ENCODE assay signal across 8 mouse cellular contexts in the genomic region with DNA sequence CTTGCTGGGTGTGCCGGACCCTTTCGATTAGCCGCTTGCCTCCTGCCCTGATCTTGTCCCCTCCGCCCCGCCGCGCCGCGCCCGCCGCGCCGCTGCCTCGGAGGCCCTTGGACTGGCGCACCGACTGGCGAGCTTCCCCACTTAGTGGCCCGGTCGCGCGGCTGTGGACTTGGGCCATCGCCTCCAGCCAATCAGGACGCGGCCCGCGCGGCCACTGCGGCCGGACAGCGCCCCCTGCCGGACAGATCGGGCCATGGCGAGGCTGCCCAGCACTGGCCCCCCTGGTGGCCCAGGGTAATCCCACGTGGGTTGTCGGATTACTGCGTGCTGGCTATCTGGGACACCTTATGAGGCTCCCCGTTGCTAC. TPM values are rescaled to one million over a fixed set of nuclear protein-coding genes. Genes with fewer than 3 reads are reported as not detected.
DNase-seq lines count a peak whose midpoint lies in the region; ATAC-seq and TF ChIP-seq lines count a peak whose summit lies in the region.

A gene (minus strand): TSS at position 114 of the 367 bp plus-strand sequence.

- under 1% methylated on average over 35 of the region's 37 CpGs for WGBS in intestine, postnatal 0 days
- under 1% methylated on average over 36 of the region's 37 CpGs for WGBS in midbrain, embryonic 11.5 days
- WGBS in small intestine, adult 2 months = under 1% methylated on average over 37 of the region's 37 CpGs

- TF ChIP-seq CTCF in intestine, postnatal 0 days (IDR thresholded peaks at IDR 0.05; ENCODE audit: low read depth) = peak; percentile 100
- peak; percentile 79 for TF ChIP-seq CTCF in small intestine, adult 2 months (IDR thresholded peaks at IDR 0.05; ENCODE audit: extremely low read depth, insufficient read length, insufficient replicate concordance, low read depth, low read length)

- peak within 1 kb of the TSS; percentile 37 for H3K9ac ChIP-seq in intestine, postnatal 0 days (ENCODE audit: low read depth, low read length)
- H3K9ac ChIP-seq in midbrain, embryonic 11.5 days (ENCODE audit: low read length) = peak within 1 kb of the TSS; percentile 48

- peak; percentile 95 for ATAC-seq in intestine, postnatal 0 days
- peak; percentile 93 for ATAC-seq in midbrain, embryonic 11.5 days (ENCODE audit: low FRiP score)
- ATAC-seq in erythroid progenitor cell, adult 5-6 weeks (replicated peaks; ENCODE audit: low FRiP score, poor library complexity, severe bottlenecking) = no peak

- peak; percentile 99 for DNase-seq in adrenal gland, adult 18-20 months (ENCODE audit: low spot score in 2 of 2)
- peak; percentile 91 for DNase-seq in embryo, embryonic 10.5 days (ENCODE audit: low spot score)
- DNase-seq in gastrocnemius, postnatal 4 days (ENCODE audit: low spot score in 2 of 2) = peak; percentile 94 to 95
- DNase-seq in left cerebral cortex, postnatal 36 days (ENCODE audit: low spot score in 2 of 2) = peak; percentile 90 to 92
- peak; percentile 99 for DNase-seq in midbrain, embryonic 11.5 days (ENCODE audit: low spot score, missing footprints)

- peak within 1 kb of the TSS; percentile 95 for H3K4me2 ChIP-seq in intestine, postnatal 0 days (replicated peaks; ENCODE audit: low read depth)
- H3K4me2 ChIP-seq in midbrain, embryonic 11.5 days = peak within 1 kb of the TSS; percentile 97

- no peaks in the 10 kb centered on the region for H3K36me3 ChIP-seq in intestine, postnatal 0 days (ENCODE audit: control insufficient read depth, insufficient read depth)
- no peaks in the 10 kb centered on the region for H3K36me3 ChIP-seq in midbrain, embryonic 11.5 days (ENCODE audit: control insufficient read depth, insufficient read depth, low read length)
- no peaks in the 10 kb centered on the region for H3K36me3 ChIP-seq in small intestine, adult 2 months (ENCODE audit: control insufficient read depth, insufficient read depth, low read length)

- H3K4me1 ChIP-seq in intestine, postnatal 0 days (replicated peaks; ENCODE audit: control insufficient read depth, insufficient read depth, low read length) = peaks cover 3% of the 10 kb centered on the region
- peaks cover 2% of the 10 kb centered on the region; the same call in 1 of the 2 replicates for H3K4me1 ChIP-seq in midbrain, embryonic 11.5 days (ENCODE audit: control insufficient read depth, insufficient read depth, low read length)
- peaks cover 8% of the 10 kb centered on the region for H3K4me1 ChIP-seq in small intestine, adult 2 months (ENCODE audit: control insufficient read depth, insufficient read depth, insufficient read length, low read length)

- no peaks in the 10 kb centered on the region for H3K9me3 ChIP-seq in intestine, postnatal 0 days (ENCODE audit: control insufficient read depth)
- H3K9me3 ChIP-seq in midbrain, embryonic 11.5 days (ENCODE audit: control insufficient read depth, low read length) = no peaks in the 10 kb centered on the region

- peak; percentile 51 for TF ChIP-seq POLR2A in small intestine, adult 2 months (IDR thresholded peaks at IDR 0.05; ENCODE audit: low read depth, low read length)

- H3K27me3 ChIP-seq in intestine, postnatal 0 days (replicated peaks; ENCODE audit: control insufficient read depth, insufficient read depth, low read length) = peaks cover 11% of the 10 kb centered on the region
- H3K27me3 ChIP-seq in midbrain, embryonic 11.5 days (ENCODE audit: control insufficient read depth, insufficient read depth, low read length) = peaks cover 10% of the 10 kb centered on the region
- peaks cover 6% of the 10 kb centered on the region for H3K27me3 ChIP-seq in small intestine, adult 2 months (ENCODE audit: control insufficient read depth, insufficient read depth, low read length)

- peak within 1 kb of the TSS; percentile 35 for H3K27ac ChIP-seq in intestine, postnatal 0 days (ENCODE audit: low read depth, low read length)
- no peak within 1 kb of the TSS for H3K27ac ChIP-seq in midbrain, embryonic 11.5 days (ENCODE audit: low read depth, low read length)
- peak within 1 kb of the TSS; percentile 36; the same call in 1 of the 2 replicates for H3K27ac ChIP-seq in small intestine, adult 2 months (ENCODE audit: insufficient read depth, low read depth, low read length)

- intact Hi-C loops in left cerebral cortex, postnatal 36 days (cut with DNase I) = loop anchor here (1.0 to 5.0 kb wide), 2 partner anchors 47 to 87 kb away; no protein-coding TSS in a partner anchor

- peak within 1 kb of the TSS; percentile 55 for H3K4me3 ChIP-seq in intestine, postnatal 0 days (ENCODE audit: low read depth, low read length)
- H3K4me3 ChIP-seq in midbrain, embryonic 11.5 days (ENCODE audit: low read depth, low read length) = peak within 1 kb of the TSS; percentile 40
- H3K4me3 ChIP-seq in small intestine, adult 2 months (ENCODE audit: low read depth, low read length) = peak within 1 kb of the TSS; percentile 73

RNA-seq across cellular contexts. Expression of the gene that starts here (rescaled TPM):
- 10 to 100 TPM; 10.6 to 16.3 TPM for total RNA-seq in adrenal gland, adult 18-20 months (2021)
- total RNA-seq in gastrocnemius, postnatal 4 days (2021) = 10 to 100 TPM; 28.3 to 34.2 TPM
- polyA plus RNA-seq in intestine, postnatal 0 days (2015; fragmentation: Nextera tagmentation; extraction: Ambion mirVana) = 12.6 and 14.8 TPM in 2 replicates
- total RNA-seq in left cerebral cortex, postnatal 36 days (2021) = 10 to 100 TPM; 17.9 to 18.3 TPM
- 0.91 and 1.3 TPM in 2 replicates for polyA plus RNA-seq in midbrain, embryonic 11.5 days (2014; fragmentation: Nextera tagmentation; extraction: Ambion mirVana)
- polyA plus RNA-seq in small intestine, adult 2 months (2012; rRNA removed) = 15.2 and 24.8 TPM in 2 replicates
- total RNA-seq in erythroid progenitor cell, adult 5-6 weeks (2015; ENCODE audit: low replicate concordance) = 0.42 TPM in 1 of 2 replicates, not detected in the other
- not detected in 2 replicates for total RNA-seq in erythroid progenitor cell, adult 5-6 weeks (2017; ENCODE audit: low replicate concordance)

Comparison
In these comparisons a context has a peak if more than half of its experiments do, and no peak if none do; other contexts are left out.
1. RNA of the gene that starts here (total RNA-seq): 28.3 to 34.2 TPM in gastrocnemius, postnatal 4 days, 17.9 to 18.3 TPM in left cerebral cortex, postnatal 36 days and 10.6 to 16.3 TPM in adrenal gland, adult 18-20 months; 0.42 TPM in erythroid progenitor cell, adult 5-6 weeks; every median in the first group is over 4 times any median in the second.
2. Peak in every context shown above with its lines, with median percentiles within 50 percentile points of each other: DNase-seq and H3K4me3 ChIP-seq.